Comparison of ENCODE assay signal across 26 mouse cellular contexts in the genomic region with DNA sequence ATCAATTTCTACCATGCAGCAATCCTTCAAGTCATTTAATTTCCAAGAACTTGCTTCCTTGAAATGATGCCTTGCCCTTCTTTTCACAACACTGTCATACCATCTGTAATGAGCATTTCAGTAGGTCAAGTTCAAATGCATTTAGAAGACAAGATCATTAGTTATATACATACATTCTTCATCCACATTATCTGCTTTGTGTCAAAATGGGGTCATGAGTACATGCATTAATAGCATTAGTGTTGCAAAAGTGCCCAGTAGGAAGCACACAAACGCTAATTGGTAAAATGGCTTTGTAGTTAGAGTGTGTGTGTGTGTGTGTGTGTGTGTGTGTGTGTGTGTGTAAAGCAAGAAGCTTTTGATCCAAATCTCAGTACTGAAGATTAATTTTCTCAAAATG.
"Had no signal": no experiment of that assay in that cellular context is flagged by ENCODE, and none has a peak within 500 bp of the region (broad histone marks: within the 10 kb centered on the region; RNA-seq: fewer than 3 reads in every experiment).

No protein-coding gene starts in this region.

- H3K4me2 ChIP-seq: heart, embryonic 11.5 days; heart, embryonic 13.5 days; heart, embryonic 15.5 days; hindbrain, embryonic 14.5 days; intestine, embryonic 15.5 days; limb, embryonic 12.5 days; liver, embryonic 11.5 days; liver, embryonic 13.5 days had no signal

- DNase-seq: gastrocnemius, postnatal 14 days; gastrocnemius, postnatal 36 days; heart, adult 11 months; heart, adult 2 months; heart, postnatal 14 days; heart, postnatal 36 days; kidney, adult 18-20 months; kidney, adult 8-10 months; kidney, postnatal 10 days; kidney, postnatal 25 days; kidney, postnatal 4 days; liver; liver, embryonic 13.5 days had no signal

- H3K4me3 ChIP-seq: heart, adult 2 months; heart, embryonic 13.5 days; heart, embryonic 15.5 days; intestine, embryonic 15.5 days; layer of hippocampus, adult 2 months; left cerebral cortex, adult 2 months; limb, embryonic 10.5 days; limb, embryonic 12.5 days; liver, embryonic 13.5 days had no signal

- H3K4me1 ChIP-seq: heart, embryonic 13.5 days; heart, embryonic 15.5 days; intestine, embryonic 15.5 days; limb, embryonic 10.5 days; limb, embryonic 12.5 days; liver, embryonic 13.5 days had no signal

- H3K9me3 ChIP-seq: heart, embryonic 13.5 days; heart, embryonic 15.5 days; intestine, embryonic 15.5 days; limb, embryonic 10.5 days; limb, embryonic 12.5 days; liver, embryonic 13.5 days had no signal

- H3K27me3 ChIP-seq: heart, embryonic 13.5 days; heart, embryonic 15.5 days; intestine, embryonic 15.5 days; limb, embryonic 12.5 days; liver, embryonic 13.5 days had no signal

- H3K27ac ChIP-seq: heart, adult 2 months; heart, embryonic 13.5 days; heart, embryonic 15.5 days; hindbrain, embryonic 14.5 days; intestine, embryonic 15.5 days; layer of hippocampus, adult 2 months; left cerebral cortex, adult 2 months; limb, embryonic 10.5 days; limb, embryonic 12.5 days; liver, embryonic 13.5 days had no signal

- H3K9ac ChIP-seq: heart, embryonic 13.5 days; heart, embryonic 15.5 days; hindbrain, embryonic 14.5 days; intestine, embryonic 15.5 days; limb, embryonic 12.5 days; liver, embryonic 13.5 days had no signal

- H3K36me3 ChIP-seq: heart, embryonic 13.5 days; heart, embryonic 15.5 days; intestine, embryonic 15.5 days; limb, embryonic 10.5 days; limb, embryonic 12.5 days; liver, embryonic 13.5 days had no signal

- ATAC-seq: hindbrain, embryonic 16.5 days; inflammation-experienced regulatory T-cells, adult 6 months; intestine, embryonic 15.5 days; intestine, postnatal 0 days had no signal
